Mouse (Mus musculus): Measurements from ENCODE around the gene Aktip. TPM values are rescaled to one million over a fixed set of nuclear protein-coding genes. Genes with fewer than 3 reads are reported as not detected.

Aktip gene
- polyA plus RNA-seq, 1 experiment from 2014 or later, result 8.1 TPM

DNA sequence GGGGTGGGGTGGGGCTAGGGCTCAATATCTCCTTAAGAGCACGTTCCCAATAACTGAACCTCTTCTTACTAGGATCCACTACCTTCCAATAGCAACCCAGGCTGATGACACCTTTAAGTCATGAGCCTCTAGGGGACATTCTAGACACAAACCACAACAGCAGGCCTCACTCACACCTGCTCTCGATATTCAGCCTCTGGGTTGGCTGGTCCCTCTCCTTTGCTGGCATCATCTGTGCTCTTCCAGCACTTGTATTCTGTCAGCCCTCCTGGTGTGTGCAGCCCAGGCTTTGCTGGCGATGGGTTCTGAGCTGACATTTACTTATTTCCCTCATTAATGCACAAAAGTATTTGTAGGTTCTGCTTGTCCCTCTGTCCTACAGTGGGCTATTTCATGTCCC is 14.5 kb upstream of the Aktip start:
- DNase-seq (no peak), ATAC-seq (no peak)
- WGBS (ENCODE audit: insufficient replicate concordance), result 70% methylated on average over 3 of the region's 3 CpGs
- Histone ChIP-seq H3K9ac (replicated peaks) (no peak overlapping the region), H3K9me3 (ENCODE audit: low read length) (no peaks in the 10 kb centered on the region), H3K4me3 (ENCODE audit: low read depth, low read length) (no peak overlapping the region), H3K4me1 (ENCODE audit: insufficient read depth) (no peaks in the 10 kb centered on the region), H3K36me3 (replicated peaks; ENCODE audit: insufficient read depth, low read length) (no peaks in the 10 kb centered on the region), H3K27ac (ENCODE audit: low read depth) (no peak overlapping the region), H3K4me2 (ENCODE audit: low read depth, low read length) (no peak overlapping the region), H3K27me3 (ENCODE audit: insufficient read depth, low read length) (no peaks in the 10 kb centered on the region)
- TF ChIP-seq EP300 (IDR thresholded peaks at IDR 0.05; ENCODE audit: low read depth) (no peak), CTCF (IDR thresholded peaks at IDR 0.05; ENCODE audit: low read depth) (no peak)

DNA sequence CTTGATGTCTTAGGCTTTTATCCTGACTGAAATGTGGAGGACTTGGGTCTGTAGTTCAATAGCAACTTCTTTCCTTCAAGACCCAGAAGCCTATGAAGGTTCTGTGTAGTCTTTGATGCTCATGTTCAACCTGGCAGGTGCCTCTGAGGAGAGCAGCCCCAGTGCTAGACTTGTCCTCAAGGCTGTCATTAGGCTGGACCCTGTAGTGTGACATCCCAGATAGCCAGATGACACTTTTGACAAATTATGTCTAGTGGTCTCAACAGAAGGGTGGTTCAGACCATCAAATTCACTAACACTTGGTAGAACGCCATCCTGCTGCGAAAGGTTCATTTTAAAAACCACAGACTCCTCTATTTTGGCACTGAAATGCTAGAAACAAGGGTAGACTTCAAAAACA is 13.2 kb upstream of the Aktip start:
- Histone ChIP-seq H3K27ac (ENCODE audit: low read depth) (no peak overlapping the region), H3K4me1 (ENCODE audit: insufficient read depth) (no peaks in the 10 kb centered on the region), H3K4me2 (ENCODE audit: low read depth, low read length) (no peak overlapping the region), H3K9ac (replicated peaks) (no peak overlapping the region), H3K36me3 (replicated peaks; ENCODE audit: insufficient read depth, low read length) (no peaks in the 10 kb centered on the region), H3K4me3 (ENCODE audit: low read depth, low read length) (no peak overlapping the region), H3K9me3 (ENCODE audit: low read length) (no peaks in the 10 kb centered on the region), H3K27me3 (ENCODE audit: insufficient read depth, low read length) (no peaks in the 10 kb centered on the region)
- WGBS (ENCODE audit: insufficient replicate concordance), result 80% methylated on average over 2 of the region's 2 CpGs
- TF ChIP-seq CTCF (IDR thresholded peaks at IDR 0.05; ENCODE audit: low read depth) (no peak), EP300 (IDR thresholded peaks at IDR 0.05; ENCODE audit: low read depth) (no peak)
- DNase-seq, result no peak
- ATAC-seq, result no peak

DNA sequence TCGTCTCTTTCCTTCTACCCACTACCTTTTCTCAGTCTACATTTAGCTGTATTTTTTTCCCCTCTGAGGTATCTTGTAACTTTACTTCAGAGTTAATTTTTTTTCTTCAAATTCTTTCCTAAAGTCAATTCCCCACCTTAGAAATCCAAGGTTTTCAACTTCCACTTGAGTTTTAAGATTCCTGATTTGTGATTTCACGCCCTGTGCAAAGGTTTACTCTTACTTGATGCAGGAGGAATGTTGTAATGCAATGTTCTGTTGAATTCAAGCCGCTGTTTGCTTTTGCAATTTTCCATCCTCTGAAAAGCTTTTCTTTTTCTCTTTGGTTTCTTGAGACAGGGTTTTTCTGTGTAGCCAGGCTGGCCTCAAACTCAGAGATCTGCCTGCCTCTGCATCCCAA is 9.9 kb upstream of the Aktip start:
- Histone ChIP-seq H3K4me3 (ENCODE audit: low read depth, low read length) (no peak overlapping the region), H3K4me1 (ENCODE audit: insufficient read depth) (no peaks in the 10 kb centered on the region), H3K9ac (replicated peaks) (no peak overlapping the region), H3K9me3 (ENCODE audit: low read length) (no peaks in the 10 kb centered on the region), H3K27me3 (ENCODE audit: insufficient read depth, low read length) (no peaks in the 10 kb centered on the region), H3K27ac (ENCODE audit: low read depth) (no peak overlapping the region), H3K36me3 (replicated peaks; ENCODE audit: insufficient read depth, low read length) (no peaks in the 10 kb centered on the region), H3K4me2 (ENCODE audit: low read depth, low read length) (no peak overlapping the region)
- TF ChIP-seq EP300 (IDR thresholded peaks at IDR 0.05; ENCODE audit: low read depth) (no peak), CTCF (IDR thresholded peaks at IDR 0.05; ENCODE audit: low read depth) (no peak)
- DNase-seq, result no peak
- WGBS (ENCODE audit: insufficient replicate concordance), result 63% methylated on average over 3 of the region's 3 CpGs
- no peak for ATAC-seq

DNA sequence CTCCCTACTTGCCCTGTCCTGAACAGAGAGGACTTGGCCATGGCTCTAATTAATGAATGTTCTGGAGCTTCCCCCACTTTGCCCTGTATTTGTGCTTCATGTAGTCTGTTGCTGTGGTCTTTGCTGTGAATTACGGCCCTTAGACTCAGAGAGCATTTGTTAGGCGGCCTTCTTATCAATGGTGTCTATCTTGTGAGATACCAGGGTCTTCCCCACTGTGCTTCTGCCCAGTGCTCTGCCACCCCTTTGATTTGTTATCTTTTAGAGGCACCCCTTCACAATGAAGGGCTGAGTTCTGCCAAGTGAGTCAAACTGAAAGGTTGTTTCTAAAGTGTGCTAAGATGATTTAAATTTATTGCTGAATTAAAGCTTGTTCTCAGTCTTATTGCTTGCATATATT is 7.9 kb upstream of the Aktip start:
- DNase-seq (no peak), ATAC-seq (no peak)
- Histone ChIP-seq H3K9ac (replicated peaks) (no peak overlapping the region), H3K27ac (ENCODE audit: low read depth) (no peak overlapping the region), H3K4me3 (ENCODE audit: low read depth, low read length) (no peak overlapping the region), H3K36me3 (replicated peaks; ENCODE audit: insufficient read depth, low read length) (no peaks in the 10 kb centered on the region), H3K4me1 (ENCODE audit: insufficient read depth) (no peaks in the 10 kb centered on the region), H3K9me3 (ENCODE audit: low read length) (no peaks in the 10 kb centered on the region), H3K27me3 (ENCODE audit: insufficient read depth, low read length) (no peaks in the 10 kb centered on the region), H3K4me2 (ENCODE audit: low read depth, low read length) (no peak overlapping the region)
- TF ChIP-seq CTCF (IDR thresholded peaks at IDR 0.05; ENCODE audit: low read depth) (no peak), EP300 (IDR thresholded peaks at IDR 0.05; ENCODE audit: low read depth) (no peak)
- WGBS (ENCODE audit: insufficient replicate concordance), result 28% methylated on average over 2 of the region's 2 CpGs

DNA sequence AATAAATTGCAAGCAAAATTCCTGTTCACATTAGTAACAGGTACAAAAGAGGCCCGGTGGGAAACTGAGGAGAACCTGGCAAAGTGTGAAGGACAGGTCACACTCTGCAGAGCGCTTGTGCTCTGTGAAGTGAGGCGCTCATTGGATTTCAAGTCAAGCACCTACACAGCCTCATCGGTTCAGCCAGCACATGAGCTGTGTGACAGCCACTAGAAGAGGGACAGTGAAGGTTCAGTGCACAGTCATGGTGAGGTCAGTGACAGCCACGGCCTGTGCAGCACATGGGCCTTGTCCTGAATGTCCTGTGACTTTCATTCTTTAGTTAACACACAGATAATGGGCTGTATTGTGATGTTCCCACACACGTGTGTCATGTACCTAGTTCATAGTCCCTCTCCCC is 6.1 kb upstream of the Aktip start:
- no peak overlapping the region for H3K9ac ChIP-seq (replicated peaks)
- 73% methylated on average over 6 of the region's 6 CpGs for WGBS (ENCODE audit: insufficient replicate concordance)
- H3K4me2 ChIP-seq (ENCODE audit: low read depth, low read length), result no peak overlapping the region

DNA sequence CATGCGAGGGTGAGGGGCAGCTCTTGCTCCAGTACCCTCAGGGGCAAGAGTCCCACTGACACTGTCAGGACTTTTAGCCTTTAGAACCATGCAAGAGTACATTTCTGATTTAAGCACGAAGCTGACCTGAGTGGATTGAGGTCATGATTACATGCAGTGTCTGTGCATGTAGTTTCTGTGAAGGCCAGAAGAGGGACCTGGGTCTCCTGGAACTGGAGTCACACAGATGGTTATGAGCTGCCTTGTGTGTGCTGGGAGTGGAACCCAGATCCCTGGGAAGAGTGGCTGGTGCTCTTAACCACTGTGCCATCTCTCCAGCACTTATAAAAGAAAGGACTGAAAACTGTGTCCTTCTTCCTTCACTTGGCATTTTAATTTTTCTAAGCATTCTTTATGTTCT is 1.4 kb upstream of the Aktip start:
- ATAC-seq, result no peak
- Histone ChIP-seq H3K4me1 (ENCODE audit: insufficient read depth) (no peaks in the 10 kb centered on the region), H3K4me2 (ENCODE audit: low read depth, low read length) (no peak overlapping the region), H3K27ac (ENCODE audit: low read depth) (no peak overlapping the region), H3K4me3 (ENCODE audit: low read depth, low read length) (no peak overlapping the region), H3K9ac (replicated peaks) (no peak overlapping the region), H3K36me3 (replicated peaks; ENCODE audit: insufficient read depth, low read length) (no peaks in the 10 kb centered on the region), H3K9me3 (ENCODE audit: low read length) (no peaks in the 10 kb centered on the region), H3K27me3 (ENCODE audit: insufficient read depth, low read length) (no peaks in the 10 kb centered on the region)
- 72% methylated on average over 2 of the region's 2 CpGs for WGBS (ENCODE audit: insufficient replicate concordance)
- no peak for TF ChIP-seq CTCF (IDR thresholded peaks at IDR 0.05; ENCODE audit: low read depth)
- TF ChIP-seq EP300 (IDR thresholded peaks at IDR 0.05; ENCODE audit: low read depth), result no peak
- no peak for DNase-seq

More for the DNA sequence above, 6.1 kb upstream of the Aktip start:
- no peak overlapping the region for H3K4me3 ChIP-seq (ENCODE audit: low read depth, low read length)
- TF ChIP-seq CTCF (IDR thresholded peaks at IDR 0.05; ENCODE audit: low read depth) (no peak), EP300 (IDR thresholded peaks at IDR 0.05; ENCODE audit: low read depth) (no peak)
- H3K9me3 ChIP-seq (ENCODE audit: low read length), result no peaks in the 10 kb centered on the region
- ATAC-seq (no peak), DNase-seq (no peak)
- H3K36me3 ChIP-seq (replicated peaks; ENCODE audit: insufficient read depth, low read length), result no peaks in the 10 kb centered on the region
- no peaks in the 10 kb centered on the region for H3K27me3 ChIP-seq (ENCODE audit: insufficient read depth, low read length)
- no peak overlapping the region for H3K27ac ChIP-seq (ENCODE audit: low read depth)
- no peaks in the 10 kb centered on the region for H3K4me1 ChIP-seq (ENCODE audit: insufficient read depth)

DNA sequence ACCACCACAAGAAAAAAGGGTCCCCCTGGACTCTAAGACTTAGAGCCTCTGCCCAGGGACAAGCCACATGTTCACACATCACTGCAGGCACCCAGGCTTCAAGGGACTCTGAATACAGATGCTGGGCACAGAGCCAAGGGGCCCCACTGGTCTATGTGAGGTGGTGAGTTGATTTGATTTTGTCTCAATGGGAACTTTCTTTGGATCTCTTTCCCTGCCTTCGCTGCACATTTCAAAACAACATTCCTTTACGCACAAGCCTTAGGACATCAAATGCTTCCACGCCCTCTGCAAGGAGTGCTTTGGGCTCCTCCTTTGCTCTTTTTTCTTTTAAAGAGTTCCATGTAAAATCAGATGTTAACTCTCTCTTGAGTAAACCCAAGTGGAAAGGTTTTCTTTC is 1.7 kb downstream of the Aktip start:
- ATAC-seq, result no peak

More for the DNA sequence above, 1.7 kb downstream of the Aktip start:
- Histone ChIP-seq H3K27me3 (ENCODE audit: insufficient read depth, low read length) (no peaks in the 10 kb centered on the region), H3K4me1 (ENCODE audit: insufficient read depth) (no peaks in the 10 kb centered on the region), H3K27ac (ENCODE audit: low read depth) (no peak overlapping the region), H3K9me3 (ENCODE audit: low read length) (no peaks in the 10 kb centered on the region), H3K36me3 (replicated peaks; ENCODE audit: insufficient read depth, low read length) (no peaks in the 10 kb centered on the region), H3K4me3 (ENCODE audit: low read depth, low read length) (no peak overlapping the region), H3K9ac (replicated peaks) (no peak overlapping the region), H3K4me2 (ENCODE audit: low read depth, low read length) (no peak overlapping the region)
- TF ChIP-seq CTCF (IDR thresholded peaks at IDR 0.05; ENCODE audit: low read depth) (no peak), EP300 (IDR thresholded peaks at IDR 0.05; ENCODE audit: low read depth) (no peak)
- 87% methylated on average over 3 of the region's 3 CpGs for WGBS (ENCODE audit: insufficient replicate concordance)
- no peak for DNase-seq
